Mouse (Mus musculus) retina, postnatal 1 day (tissue): ENCODE results near the gene Fndc3a.

Experiments
- DNase-seq: peaks from one replicate; pipeline ENCODE4 v3.0.0-alpha.2; 2012

Fndc3a gene

DNA sequence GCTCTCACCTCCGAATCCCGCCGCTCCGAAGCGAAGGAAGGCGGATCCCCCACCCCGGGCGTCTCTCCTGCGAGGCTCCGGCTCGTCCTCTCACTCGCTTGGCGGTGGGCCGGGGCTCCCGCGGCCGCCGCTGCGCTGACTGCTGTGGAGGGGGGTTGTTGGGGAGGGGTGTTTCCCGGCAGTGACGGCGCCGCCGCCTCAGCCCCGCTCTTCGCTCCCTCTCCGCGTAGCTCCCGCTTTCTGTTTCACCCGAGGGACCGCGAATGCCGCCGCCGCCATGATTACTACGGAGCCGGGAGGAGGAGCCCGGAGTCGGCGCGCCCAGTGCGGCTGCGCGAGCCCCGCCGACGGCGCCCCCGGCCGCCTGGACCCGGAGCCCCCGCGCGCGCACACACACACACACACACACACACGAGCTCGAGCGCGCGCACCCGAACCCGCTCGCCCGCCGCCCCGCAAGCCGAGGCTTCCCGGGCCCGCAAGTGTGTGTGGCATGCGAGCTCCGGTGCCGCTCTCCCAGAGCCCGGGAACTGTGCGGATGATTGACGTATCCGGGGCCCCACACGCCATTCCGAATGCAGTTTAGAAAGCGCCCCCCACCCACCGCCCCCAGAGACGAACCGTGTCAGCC is at the start of gene Fndc3a:
Fndc3a (minus strand) TSS at position 294 of the 631 bp plus-strand sequence.
- peak; percentile 93 for DNase-seq

DNA sequence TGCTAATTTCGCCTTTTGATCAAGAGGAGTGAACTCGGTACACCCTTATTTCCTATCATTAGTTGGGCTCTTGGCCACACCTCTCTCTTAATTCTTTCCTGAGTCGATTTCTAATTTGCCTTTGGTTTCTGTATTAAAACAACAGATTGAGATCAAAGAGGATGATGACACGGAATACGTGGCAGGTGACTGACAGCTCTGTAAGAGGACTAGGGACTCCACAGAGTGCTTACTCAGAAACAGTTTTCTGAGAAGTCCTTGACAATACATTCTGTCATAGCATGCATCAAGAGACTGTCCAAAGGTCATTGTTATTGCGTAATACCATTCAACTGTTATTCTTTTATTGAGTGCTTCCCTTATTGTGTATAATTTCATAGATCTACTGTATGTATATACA is 43.1 kb upstream of the Fndc3a start:
- DNase-seq: no peak

DNA sequence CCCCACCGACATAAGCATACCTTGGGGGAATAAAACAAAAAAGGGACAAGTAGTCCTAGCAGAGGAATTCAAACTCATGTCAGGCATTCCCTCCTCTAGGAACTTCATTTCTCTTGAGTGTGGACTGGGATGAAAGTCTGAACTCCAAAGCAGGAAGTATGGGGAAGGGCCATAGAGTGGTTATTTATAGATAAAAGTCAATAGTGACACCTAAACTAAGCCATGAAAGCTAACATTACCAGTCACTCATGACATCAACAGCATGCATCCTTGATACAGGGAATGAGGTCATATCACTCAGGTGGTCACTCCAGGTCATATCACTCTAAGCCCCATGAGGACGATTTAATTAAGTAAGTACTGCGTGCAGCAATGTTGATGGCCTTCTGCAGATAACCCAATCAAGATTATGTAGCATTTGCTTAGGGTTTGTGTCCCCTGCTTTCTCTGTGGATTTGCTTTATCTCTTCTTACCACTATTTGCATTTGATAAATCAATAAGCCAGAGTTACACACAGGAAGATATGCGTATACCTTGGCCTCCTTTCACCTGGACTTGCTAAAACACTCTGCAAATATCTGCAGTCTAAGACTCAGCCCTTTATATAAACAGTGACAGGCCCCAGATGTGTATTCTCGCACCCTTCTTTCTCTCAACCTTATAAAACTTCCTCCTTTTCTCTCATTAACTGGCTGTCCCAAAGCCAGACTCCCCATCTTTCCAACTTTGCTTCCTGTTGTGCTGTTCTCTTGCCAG is 40.8 kb upstream of the Fndc3a start:
- no peak for DNase-seq

DNA sequence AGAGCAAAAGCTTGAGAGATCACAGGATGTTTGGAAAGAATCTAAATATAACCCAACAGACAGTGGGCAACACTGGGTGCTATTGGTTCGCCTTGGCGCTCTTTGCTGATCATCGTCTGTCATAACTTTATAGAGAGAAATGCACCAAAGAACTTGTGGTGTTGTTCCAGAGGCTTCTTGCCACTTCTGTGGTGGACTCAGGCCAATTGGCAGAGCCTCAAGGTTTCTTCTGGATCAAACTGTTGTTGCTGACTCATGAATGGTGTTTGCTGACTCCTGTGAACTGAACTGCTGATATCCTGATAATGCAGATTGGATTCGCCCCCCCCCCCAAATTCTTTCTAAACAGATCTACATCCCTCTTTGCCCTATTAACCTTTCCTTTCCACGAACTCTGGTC is 38.5 kb upstream of the Fndc3a start:
- DNase-seq: no peak

DNA sequence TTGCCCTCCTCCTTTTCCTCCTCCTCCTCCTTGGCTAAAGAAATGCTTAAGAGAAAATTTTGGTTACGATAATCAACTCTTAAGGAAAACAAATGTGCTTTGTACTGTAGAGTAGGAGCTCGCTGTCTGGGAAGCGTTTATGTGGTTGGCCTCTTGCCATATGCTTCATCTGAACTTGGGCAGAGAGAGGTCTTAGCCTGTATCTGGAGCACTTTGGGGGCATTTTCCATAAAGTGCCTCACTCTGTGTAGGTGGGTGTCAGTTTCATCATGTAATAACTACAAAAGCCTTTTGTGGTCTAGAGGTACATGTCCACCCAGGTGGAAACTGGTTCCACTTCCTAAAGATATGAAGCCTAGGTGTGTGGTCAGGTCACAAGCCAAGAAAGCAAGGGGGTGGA is 31.9 kb upstream of the Fndc3a start:
- DNase-seq: no peak

DNA sequence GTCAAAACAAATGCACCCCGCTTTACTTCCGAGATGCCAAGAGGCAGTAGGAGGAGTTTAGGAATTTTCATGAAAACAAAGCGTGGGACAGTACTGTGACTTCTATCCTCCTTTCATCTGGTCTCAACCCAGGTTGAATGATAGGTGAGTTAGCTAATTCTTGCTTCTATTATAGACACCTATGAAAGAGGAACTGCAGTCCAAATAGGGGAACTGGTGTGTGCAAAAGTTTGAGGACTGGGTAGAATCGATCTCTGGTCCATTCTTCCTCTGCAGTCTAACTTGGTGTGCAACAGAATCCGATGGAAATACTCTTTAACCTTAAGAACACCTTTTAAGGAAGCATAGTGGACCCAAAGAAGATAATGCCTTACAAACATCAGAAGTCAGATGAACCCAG is 30.5 kb upstream of the Fndc3a start:
- no peak for DNase-seq

DNA sequence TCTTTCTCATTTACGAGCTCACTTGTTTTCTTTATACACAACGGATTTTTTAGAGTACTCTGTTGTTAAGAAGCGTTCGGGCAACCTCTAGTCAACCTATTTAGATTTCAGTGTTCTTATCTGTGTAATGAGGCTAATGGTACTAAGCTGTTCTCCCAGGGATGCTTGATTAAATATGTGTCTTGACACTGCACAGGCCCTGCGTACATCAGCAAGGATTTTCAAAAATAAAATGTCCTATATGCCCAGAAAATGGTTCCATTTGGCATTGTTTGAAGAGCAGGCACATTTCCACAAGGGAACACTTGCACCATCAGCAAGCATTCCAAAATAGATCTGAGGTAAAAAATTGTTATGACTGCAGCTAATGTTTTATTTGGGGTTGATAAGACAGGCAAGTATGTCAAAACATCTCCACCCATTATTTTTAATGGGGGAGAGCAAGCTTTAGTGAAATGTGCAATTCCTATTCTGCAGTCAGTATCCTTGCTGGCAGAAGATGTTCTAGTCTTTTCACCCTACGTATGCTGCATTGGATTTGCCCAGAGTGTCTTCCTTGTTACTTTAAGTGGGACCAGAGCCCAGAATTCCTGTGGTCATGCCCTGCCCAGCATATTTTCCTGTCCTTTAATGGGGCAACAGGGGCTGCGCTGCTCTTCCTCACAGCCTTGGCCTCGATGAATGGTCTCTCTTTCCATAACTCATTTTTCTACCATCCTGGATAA is 29.8 kb upstream of the Fndc3a start:
- DNase-seq: no peak

DNA sequence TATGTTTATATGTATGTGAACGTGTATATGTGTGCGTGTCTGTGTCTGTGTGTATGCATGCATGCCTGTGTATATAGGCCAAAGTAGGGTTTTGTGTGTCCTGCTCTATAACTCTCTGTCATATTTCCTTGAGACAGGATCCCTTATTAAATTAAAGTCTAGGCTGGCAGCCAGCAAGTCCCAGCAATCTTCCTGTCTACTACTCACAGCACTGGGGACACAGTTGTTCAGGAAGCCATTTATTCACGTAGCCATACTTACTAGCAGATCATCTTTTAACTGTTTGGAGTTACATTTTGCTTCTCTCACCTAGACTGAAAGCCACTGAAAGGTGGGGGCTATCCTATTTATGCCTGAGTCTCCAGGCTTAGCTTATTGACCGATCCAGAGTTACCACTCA is 29.0 kb upstream of the Fndc3a start:
- no peak for DNase-seq

DNA sequence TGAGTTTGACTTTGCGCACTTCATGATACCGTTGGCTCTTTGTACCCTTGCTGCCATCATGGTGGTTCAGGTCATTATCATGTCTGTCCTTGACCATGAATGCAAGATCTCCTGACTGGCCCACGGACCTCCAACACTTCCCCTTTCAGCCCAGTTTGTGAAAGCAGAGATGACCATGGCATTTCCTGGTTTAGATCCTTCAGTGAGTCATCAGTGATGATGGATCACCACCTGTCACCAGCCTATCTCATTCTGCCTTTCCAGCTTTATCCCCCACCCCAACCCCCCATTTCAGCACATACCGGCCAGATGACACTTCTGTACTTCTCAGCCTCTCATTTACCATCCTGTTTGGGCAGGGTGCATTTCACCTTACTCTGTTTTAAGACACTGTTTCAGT is 28.4 kb upstream of the Fndc3a start:
- no peak for DNase-seq

DNA sequence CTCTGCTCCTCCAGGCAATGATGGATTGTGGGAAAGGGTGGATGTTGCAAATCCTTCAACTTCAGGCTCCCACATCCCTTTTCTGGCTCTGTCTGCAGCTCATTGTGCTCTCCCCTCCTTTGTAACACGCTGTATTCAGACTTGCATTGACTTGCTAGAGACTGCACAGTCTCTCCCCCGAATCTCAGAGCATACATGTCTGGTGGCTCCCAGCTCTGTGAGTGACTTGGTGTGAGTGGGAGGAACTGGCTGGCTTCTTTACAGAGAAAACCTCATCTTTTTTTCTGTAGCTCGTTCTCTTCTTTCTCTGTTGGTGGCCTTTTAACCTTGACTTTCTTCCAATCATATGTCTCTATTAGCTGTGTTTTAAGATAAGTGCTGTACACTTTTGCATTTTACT is 16.1 kb upstream of the Fndc3a start:
- DNase-seq: no peak

DNA sequence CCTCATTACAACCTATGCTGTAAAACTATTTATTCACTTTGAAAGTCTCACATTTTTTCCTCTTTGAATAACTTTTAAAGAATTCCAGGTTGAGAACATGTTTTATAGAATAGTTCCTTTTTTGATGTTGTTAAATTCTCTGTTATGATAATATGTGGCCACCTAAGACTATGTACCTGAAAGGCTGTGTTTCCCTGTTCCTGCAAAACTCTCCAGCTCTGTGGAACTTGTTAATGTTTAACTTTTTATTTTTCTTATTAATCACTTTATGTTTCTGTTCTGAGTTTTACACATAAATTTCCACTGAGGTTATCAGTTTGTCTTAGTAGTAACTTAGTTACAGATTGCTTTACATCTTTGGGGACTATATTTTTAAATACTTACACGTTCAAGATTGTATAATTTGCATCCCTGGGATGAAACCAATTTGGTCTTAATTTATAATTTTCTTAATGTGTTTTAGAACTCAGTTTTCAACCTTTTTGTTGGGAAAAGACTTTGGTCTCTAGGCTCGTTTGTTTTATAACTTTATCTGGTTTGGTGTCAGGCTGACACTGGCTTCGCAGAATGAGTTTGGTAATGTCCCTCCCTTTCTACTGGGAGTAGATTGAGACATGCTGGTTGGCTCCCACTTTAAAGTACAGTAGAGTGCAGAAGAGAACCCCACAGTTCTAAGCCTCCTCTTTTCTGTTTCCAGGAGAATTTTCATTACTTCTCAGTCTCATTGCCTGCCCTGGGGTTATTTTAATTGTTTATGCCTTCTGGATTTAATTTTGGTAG is 12.7 kb upstream of the Fndc3a start:
- DNase-seq: no peak

DNA sequence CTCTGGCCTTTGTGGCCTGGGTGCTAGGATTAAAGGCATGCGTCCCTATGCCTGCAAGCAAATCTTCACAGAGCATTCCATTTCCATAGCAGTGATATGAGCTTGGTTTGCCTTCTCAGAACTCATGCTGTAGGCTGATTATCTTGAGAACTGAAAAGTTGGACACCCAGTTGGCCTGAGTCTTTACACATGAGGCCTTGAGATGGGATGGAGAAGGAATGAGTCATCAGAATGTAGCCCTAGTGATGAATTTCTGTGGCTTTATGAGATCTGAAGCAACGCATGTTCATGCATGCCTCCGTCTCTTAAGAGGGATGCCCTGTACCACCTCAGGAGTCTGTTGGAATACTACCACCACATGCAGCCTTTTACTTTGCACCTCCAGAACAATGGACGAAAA is 6.4 kb upstream of the Fndc3a start:
- DNase-seq: no peak

DNA sequence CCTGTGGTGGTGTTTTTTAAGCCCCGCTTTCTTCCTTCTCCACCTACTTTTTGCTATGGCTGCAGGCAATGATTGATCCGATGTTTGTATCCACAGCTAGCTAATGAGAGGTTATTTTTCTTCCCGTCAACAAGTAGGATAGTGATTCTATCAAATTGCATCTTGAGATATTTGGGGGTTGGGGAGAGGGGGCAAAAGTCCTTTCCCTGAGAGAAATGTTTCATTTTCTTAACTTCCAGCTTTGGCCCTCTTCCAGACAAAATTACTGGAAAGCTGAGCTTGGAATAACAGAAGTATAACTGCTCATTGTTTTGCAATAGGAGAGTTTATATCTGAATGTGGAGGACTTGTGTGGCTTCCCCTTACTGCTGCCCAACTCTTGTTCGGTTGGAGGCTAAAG is 1.3 kb upstream of the Fndc3a start:
- DNase-seq: peak; percentile 3

DNA sequence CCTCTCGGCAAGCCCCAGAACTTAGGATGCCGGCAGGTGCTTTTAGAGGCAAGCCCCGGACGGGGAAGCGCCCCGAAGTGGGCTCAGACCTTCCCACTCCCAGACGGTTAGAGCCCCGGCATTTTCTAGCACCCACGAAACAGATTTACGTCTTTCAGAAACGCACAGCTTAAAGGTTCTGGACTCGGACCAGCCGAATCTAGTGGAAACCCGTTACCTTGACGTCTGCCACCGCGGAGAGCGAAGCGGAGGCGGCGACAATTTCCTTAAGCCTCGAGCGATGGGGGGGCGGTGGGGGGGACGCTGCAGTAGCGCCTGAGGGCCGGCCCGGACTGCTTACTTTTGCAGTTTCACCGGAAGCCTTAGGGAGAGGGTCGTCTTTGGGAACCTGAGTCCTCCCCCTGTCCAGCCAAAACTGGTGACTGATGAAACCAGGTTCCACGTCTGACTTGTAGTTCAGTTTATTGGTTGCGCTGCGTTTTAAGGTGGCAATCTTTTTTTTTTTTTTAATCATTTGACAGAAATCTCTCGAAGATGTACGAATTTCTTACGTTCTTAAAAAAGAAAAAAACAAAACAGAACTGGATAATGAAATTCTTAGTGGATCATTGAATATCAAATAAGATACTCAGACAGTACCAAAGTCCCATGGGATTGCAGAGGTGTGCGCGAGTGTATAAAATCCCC is 681 bp upstream of the Fndc3a start:
- DNase-seq: no peak

DNA sequence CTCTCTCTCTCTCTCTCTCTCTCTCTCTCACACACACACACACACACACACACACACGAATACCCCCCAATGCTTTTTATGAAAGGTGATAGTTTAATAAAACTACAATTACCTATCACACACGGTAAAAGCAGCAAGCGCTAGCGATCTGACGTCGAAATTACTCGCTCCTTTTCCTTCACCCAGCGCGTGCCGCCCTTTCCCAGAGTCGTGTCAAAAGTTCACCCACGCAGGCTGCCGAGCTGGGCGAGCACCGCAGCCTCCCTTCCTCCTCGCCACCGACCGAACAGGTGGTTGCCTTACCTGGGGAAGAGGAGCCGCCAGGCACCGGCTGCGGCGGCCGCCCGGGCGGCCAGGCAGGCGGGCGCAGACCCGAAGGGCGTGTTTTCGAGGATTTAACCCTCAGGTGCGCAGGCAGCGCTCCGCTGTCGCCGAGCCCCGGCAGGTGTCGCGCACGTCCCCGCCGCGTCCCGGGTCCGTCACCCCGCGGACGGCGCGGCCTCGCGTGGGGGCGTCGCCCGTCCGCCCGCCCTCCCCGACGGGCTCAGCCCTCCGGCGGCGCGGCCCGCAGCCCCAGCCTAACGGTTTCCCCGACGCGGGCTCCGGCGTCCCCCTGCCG is 603 bp downstream of the Fndc3a start:
- DNase-seq: no peak

DNA sequence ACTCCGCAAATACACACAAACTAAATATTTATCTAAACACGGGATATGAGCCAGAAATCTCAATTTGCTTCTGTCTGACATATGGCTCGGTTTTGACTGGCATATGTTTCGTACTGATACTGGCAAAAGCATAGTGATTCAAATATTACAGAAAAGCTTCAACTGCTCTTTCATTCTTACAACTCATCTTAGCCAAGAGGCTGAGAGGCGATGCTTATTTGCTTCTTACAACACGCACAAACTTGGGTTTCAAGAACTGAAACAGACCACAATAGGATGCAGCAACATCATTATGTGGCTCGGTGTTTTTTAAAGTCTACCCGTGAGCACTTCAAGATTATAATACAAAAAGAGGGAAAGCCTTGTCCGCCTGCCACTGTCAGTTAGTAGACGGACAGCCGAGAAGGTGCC is 1.2 kb downstream of the Fndc3a start:
- DNase-seq: peak; percentile 15

DNA sequence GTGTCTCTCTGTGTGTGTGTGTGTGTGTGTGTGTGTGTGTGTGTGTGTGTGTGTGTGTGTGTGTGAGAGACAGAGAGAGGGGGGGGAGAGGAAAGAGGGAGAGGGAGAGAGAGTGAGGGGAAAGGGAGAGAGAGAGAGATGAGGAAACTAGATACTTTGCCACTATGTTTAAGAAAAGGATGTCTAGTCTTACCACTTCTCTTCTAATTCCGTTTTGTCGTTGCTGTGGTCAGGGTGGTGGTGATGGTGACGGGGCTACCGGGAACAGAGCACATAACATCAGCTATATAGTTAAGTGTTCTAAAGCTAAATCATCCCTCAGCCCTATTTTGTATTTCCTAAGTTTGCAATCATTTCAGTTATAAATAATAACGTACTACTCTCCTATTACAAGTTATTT is 9.7 kb downstream of the Fndc3a start:
- DNase-seq: no peak

DNA sequence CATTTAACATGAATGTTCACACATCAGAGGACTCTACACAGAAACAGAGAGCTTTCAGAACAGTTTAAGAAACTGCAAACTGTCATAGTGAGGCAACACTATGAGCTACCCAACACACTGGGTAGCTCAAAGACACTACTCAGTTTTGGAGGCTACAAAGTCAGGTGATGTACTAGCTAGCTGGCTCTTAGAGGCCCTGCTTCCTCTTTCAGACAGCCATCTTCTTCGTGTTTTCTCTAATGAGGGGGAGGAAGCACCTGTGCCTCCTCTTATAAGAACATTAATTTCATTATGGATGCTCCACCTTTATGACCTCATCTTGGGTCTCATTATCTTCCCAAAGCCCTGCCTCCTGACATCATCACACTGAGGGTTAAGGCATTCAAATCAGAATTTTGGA is 18.4 kb downstream of the Fndc3a start:
- DNase-seq: no peak

DNA sequence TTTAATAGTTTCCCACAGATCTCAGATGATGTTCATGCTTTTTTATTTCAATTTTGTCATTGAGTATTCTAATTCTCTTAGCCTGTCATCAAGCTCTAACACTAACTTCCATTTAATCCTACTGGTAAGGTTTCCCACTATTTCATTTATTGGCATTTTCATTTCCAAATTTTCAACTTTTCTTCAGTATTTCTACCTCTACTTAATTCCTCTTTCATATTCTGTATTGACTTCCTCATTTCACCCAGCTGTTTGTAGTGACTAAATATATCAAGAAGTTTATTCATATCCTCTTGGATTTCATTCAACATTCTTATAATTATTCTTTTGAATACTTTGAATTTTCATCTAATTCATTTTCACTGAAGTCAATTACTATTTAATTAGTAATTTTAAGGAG is 20.3 kb downstream of the Fndc3a start:
- no peak for DNase-seq

DNA sequence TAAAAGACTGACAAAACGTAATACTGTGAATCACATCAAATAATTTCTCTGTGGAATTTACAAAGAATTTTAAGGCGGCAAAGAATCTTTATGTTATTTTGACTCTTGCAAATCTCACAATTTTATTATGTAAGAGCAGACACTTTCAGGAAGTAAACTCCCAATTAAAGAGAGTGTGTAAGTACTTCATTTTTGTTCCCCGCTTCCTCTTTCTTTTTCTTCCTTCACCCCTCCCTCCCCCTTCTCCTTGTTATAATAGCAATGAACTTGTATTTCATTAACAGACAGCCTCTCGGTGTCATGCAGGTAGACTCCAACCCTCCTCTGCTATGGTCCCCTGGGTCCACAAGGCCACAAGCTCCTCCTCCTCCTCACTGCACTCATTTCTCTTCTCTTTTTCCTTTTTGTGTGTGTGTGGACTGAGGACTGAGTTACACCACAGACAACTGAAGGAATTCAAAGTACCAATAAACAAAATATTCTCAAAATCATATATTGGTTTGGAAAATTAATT is 24.9 kb downstream of the Fndc3a start:
- DNase-seq: no peak

DNA sequence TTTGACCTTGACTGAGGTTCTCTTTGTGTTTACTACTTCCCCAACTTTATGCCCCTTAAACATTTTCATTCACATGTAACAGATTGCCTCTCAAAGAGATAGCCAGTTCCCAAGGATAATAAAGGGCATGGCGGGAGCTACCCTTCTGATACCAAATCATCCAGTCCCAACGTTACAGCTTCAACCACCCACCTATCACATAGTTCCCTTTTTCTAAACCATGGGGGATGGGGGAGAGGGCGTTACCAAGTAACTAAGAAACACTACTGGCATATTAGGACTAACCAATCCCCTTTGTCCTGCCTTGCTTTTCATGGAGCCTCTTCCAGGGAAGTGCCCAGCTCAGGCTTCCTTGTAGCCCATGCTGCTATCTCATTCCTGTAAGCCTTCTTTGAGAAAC is 32.6 kb downstream of the Fndc3a start:
- no peak for DNase-seq

DNA sequence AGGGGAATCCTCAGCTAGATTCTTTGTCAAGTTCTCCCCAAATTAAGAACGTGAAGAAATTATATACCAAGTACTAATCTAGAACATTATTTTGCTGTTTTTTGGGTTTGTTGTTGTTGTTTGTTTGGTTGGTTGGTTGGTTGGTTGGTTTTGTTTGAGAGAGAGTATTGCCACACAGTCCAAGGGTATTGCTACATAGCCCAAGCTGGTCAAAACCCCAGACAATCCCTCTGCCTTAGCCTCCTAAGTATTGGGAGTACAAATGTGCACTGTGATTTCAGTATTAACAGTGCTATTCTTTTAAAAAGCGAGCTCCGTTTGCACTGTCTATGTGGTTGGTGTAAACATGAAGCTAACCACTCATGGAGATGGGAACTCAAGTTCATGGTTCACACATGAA is 37.9 kb downstream of the Fndc3a start:
- no peak for DNase-seq
